Mouse (Mus musculus) small intestine, adult 2 months (tissue): ENCODE data around the gene Kng1.

Source experiments
- CTCF ChIP-seq: fragments of 200-500 bp; IDR thresholded peaks from 2 replicates; pipeline ENCODE4 v1.5.1; 2012; ENCODE audit warnings: low read depth, mild to moderate bottlenecking, control low read depth, inconsistent platforms, low read length, moderate library complexity, mixed read lengths; ENCODE audit not compliant: insufficient replicate concordance, insufficient read length; ENCODE audit errors: extremely low read depth
- POLR2A ChIP-seq: fragments of 200-500 bp; IDR thresholded peaks from 2 replicates; pipeline ENCODE4 v1.6.1; 2012; ENCODE audit warnings: low read depth, mild to moderate bottlenecking, control low read depth, inconsistent platforms, low read length, moderate library complexity

DNA sequence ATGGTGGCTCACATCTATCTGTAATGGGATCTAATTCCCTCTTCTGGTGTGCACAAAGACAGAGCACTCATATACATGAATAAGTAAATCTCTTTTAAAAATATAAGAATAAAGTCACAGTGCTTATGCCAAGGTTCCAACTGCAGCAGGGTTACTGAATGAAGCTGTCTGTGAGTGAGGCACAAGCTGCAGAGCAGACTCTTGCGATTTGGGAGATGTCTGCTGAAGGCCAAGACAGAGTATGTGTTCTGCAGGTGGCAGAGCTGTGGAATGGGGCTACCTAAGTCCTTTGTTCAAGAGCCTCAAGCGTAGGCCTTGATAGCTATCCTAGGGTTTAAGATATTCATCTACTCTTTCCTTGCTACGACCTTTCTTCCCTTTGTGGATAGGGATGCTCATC is 64.8 kb downstream of the Kng1 start:
- TF ChIP-seq CTCF (no peak), POLR2A (no peak)
